Mouse (Mus musculus) spleen, postnatal 10 days (tissue): Measurements from ENCODE around the gene Cyp19a1.

Experiments
- DNase-seq, 2 experiments: peaks; one replicate each; pipeline ENCODE4 v3.0.0; 2021 to 2022; ENCODE audit warnings: low spot score in 2 of 2

Gene Cyp19a1

GRCm38 (mm10) chr9:54169489-54169888 lies 98.4 kb downstream of the Cyp19a1 start:
- no peak for DNase-seq

GRCm38 (mm10) chr9:54168425-54168824 lies 99.5 kb downstream of the Cyp19a1 start:
- DNase-seq: no peak

- DNase-seq: no peak
These were observed 104.8 kb downstream of the Cyp19a1 start for GRCm38 (mm10) chr9:54163117-54163516.

DNA sequence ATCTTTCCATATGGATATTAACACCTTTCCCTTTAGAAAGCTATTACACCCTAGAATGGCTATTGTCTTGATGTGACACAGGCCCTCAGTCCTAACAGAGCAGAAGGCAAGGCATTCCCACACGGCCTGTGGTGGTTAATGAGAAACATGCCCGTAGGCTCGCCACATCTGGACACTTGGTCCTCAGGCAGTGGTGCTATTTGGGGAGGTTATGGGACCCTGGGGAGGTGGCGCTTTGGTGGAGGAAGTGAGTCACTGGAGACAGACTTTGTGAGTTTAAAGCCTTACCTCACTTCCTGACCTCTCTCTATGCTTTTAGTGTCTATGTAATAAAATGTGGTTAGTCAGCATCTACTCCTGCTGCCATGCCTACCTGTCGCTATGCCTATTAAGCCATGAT lies 114.2 kb downstream of the Cyp19a1 start:
- no peak for DNase-seq

- no peak for DNase-seq
These were observed 128.7 kb downstream of the Cyp19a1 start for GRCm38 (mm10) chr9:54139191-54139590.
